Mouse (Mus musculus) forebrain, postnatal 0 days (tissue): ENCODE measurements around the gene Nelfb. TPM values are rescaled to one million over a fixed set of nuclear protein-coding genes. Genes with fewer than 3 reads are reported as not detected.
A peak's percentile ranks its signal among the peaks of the same experiment; 100 is the strongest.

Experiments used
- ATAC-seq: fragments of 200-750 bp; cut with Nextera tagmentation; 2 replicates; pipeline ENCODE4 v1.8.0; 2017; ENCODE audit warnings: mild to moderate bottlenecking, moderate library complexity
- DNase-seq: peaks from one replicate; pipeline ENCODE4 v3.0.0-alpha.2; 2015
- H3K27ac ChIP-seq: fragments of 300-500 bp; sonication (generic); 2 replicates; pipeline ENCODE4 v1.5.1; 2014; ENCODE audit warnings: low read depth, mild to moderate bottlenecking, antibody characterized with exemption, low read length, moderate library complexity, mixed read lengths
- H3K27me3 ChIP-seq: fragments of 300-500 bp; sonication (generic); 2 replicates; pipeline ENCODE4 v1.6.1; 2014; ENCODE audit warnings: mild to moderate bottlenecking, low read length, mixed read lengths; ENCODE audit not compliant: insufficient read depth
- H3K36me3 ChIP-seq: fragments of 300-500 bp; sonication (generic); 2 replicates; pipeline ENCODE4 v1.6.1; 2014; ENCODE audit warnings: mild to moderate bottlenecking, moderate library complexity; ENCODE audit not compliant: insufficient read depth
- H3K4me1 ChIP-seq: fragments of 300-500 bp; sonication (generic); 2 replicates; pipeline ENCODE4 v1.6.1; 2014; ENCODE audit warnings: antibody characterized with exemption; ENCODE audit not compliant: insufficient read depth
- H3K4me2 ChIP-seq: fragments of 300-500 bp; sonication (generic); 2 replicates; pipeline ENCODE4 v1.6.1; 2014; ENCODE audit warnings: low read depth, mild to moderate bottlenecking, moderate library complexity
- H3K4me3 ChIP-seq: fragments of 300-500 bp; sonication (generic); 2 replicates; pipeline ENCODE4 v1.5.1; 2014; ENCODE audit warnings: low read depth, low read length, mixed read lengths
- H3K9ac ChIP-seq: fragments of 300-500 bp; sonication (generic); 2 replicates; pipeline ENCODE4 v1.6.1; 2014; ENCODE audit warnings: mild to moderate bottlenecking
- H3K9me3 ChIP-seq: fragments of 300-500 bp; sonication (generic); 2 replicates; pipeline ENCODE4 v1.6.1; 2016; ENCODE audit warnings: low read length
- CTCF ChIP-seq: sonication (generic); IDR thresholded peaks from 2 replicates; pipeline ENCODE4 v1.5.1; 2016; ENCODE audit warnings: antibody characterized with exemption, control low read depth, low read depth
- WGBS: fragments of 180-500 bp; shearing (Covaris S2); extraction: QIAGEN DNeasy Blood & Tissue Kit; methylation state at CpG from one replicate; pipeline ENCODE4 v1.1.7; 2014; 5-methylcytosine and 5-hydroxymethylcytosine counted together
- polyA plus RNA-seq: library from polyadenylated mRNA; unstranded; fragments of >200 nt; fragmentation: Nextera tagmentation; extraction: Ambion mirVana; gene quantifications from 2 replicates; pipeline ENCODE4 v1.2.1, GENCODE M21; 2015
- total RNA-seq: library from RNA; depleted of rRNA; stranded (reverse); fragments of >200 nt; gene quantifications from 2 replicates; pipeline ENCODE4 v1.2.3, GENCODE M21; 2014

Nelfb gene
- total and polyA plus RNA-seq, 2 experiments from 2014 or later = 76.1 to 115 TPM

DNA sequence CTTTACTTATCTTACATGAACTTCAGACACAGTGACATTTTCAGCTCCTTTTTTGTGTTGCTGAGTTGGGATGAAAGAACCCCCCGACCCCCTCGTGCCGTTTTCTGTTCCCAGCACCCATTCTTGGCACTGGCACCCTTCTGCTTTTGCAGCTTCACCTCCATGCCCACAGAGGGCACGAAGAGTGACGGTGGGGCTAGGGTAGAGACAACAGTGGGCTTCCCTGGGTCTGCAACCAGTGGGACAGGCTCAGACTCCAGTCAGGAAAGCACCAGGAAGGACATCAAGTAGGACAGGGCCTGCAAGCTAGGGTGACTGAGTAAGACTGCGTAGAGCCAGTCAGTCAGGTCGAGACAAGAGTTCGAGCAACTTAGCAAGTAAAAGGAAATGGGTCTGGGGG is 29.0 kb upstream of the Nelfb start:
- Histone ChIP-seq H3K9me3 (no peaks in the 10 kb centered on the region), H3K36me3 (peaks cover 17% of the 10 kb centered on the region), H3K4me2 (peak overlapping the region; percentile 89), H3K4me3 (peak overlapping the region; percentile 70), H3K27ac (peak overlapping the region; percentile 82; the same call in 1 of the 2 replicates), H3K4me1 (peaks cover 6% of the 10 kb centered on the region), H3K27me3 (no peaks in the 10 kb centered on the region), H3K9ac (no peak overlapping the region)
- ATAC-seq (no peak; the same call in 1 of the 2 replicates), DNase-seq (no peak)
- WGBS = 46% methylated on average over 8 of the region's 8 CpGs
- no peak for TF ChIP-seq CTCF

DNA sequence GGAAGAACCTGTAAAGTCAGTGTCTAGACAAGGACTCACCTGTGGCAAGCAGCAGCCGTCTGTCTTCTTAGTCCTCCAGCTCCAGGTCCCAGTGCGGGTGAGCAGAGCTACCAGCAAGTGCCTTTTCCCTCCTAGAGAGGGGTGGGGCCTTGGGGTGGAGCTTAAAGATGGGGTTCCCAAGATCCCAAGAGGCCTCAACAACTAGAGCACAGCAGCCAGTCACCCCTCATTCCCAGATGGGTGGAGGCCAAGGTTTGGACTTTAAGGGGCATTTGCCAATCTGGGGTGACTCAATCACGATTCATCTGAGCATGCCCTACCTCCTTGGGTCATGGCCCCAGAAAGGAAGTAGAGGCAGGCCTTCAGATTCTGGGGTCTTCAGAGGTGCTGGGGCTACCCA is 28.5 kb upstream of the Nelfb start:
- Histone ChIP-seq H3K9ac (no peak overlapping the region), H3K27ac (no peak overlapping the region), H3K4me3 (no peak overlapping the region), H3K4me1 (peaks cover 6% of the 10 kb centered on the region), H3K36me3 (peaks cover 12% of the 10 kb centered on the region), H3K27me3 (no peaks in the 10 kb centered on the region), H3K9me3 (no peaks in the 10 kb centered on the region), H3K4me2 (no peak overlapping the region)
- ATAC-seq (no peak), DNase-seq (no peak)
- WGBS = 87% methylated on average over 3 of the region's 3 CpGs
- TF ChIP-seq CTCF = no peak

GRCm38 (mm10) chr2:25238106-25238505 is 26.8 kb upstream of the Nelfb start:
- Histone ChIP-seq H3K4me2 (no peak overlapping the region), H3K4me1 (peaks cover 6% of the 10 kb centered on the region), H3K9me3 (no peaks in the 10 kb centered on the region), H3K4me3 (no peak overlapping the region), H3K27me3 (no peaks in the 10 kb centered on the region; the same call in 1 of the 2 replicates), H3K9ac (no peak overlapping the region), H3K27ac (no peak overlapping the region), H3K36me3 (no peaks in the 10 kb centered on the region)
- ATAC-seq = no peak
- DNase-seq = no peak
- no peak for TF ChIP-seq CTCF

GRCm38 (mm10) chr2:25237522-25237921 is 26.2 kb upstream of the Nelfb start:
- no peak for TF ChIP-seq CTCF
- no peak for DNase-seq
- Histone ChIP-seq H3K9me3 (no peaks in the 10 kb centered on the region), H3K9ac (no peak overlapping the region), H3K4me2 (no peak overlapping the region), H3K27me3 (no peaks in the 10 kb centered on the region; the same call in 1 of the 2 replicates), H3K4me1 (peaks cover 6% of the 10 kb centered on the region), H3K36me3 (no peaks in the 10 kb centered on the region), H3K27ac (no peak overlapping the region), H3K4me3 (no peak overlapping the region)
- ATAC-seq = no peak
- 66% methylated on average over 4 of the region's 4 CpGs for WGBS

DNA sequence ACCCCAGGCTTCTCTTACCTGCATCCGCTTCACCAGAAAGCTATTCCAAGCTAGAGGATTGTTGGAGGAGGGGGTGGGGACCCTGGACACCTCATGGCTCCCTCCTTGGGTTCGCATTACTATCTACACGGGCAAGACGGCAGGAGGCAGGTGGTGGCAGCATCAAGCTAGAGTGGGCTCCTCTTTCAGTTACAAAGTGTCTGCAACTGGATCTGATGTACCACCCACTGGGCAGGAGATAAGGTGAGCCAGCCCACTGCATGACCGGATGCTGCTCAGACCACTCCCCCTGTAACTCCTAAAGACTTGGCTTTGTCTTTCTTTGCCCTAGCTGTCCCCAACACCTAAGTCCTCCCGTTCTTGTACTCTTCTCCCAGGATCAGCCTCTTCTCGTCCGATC is 25.3 kb upstream of the Nelfb start, which contains the start of gene Rnf224:
Gene Rnf224 (minus strand): TSS at position 174 of the 400 bp plus-strand sequence.
- ATAC-seq (no peak), DNase-seq (no peak)
- 45% methylated on average over 8 of the region's 8 CpGs for WGBS
- no peaks in the 10 kb centered on the region for H3K9me3 ChIP-seq
- H3K36me3 ChIP-seq = no peaks in the 10 kb centered on the region
- no peak for TF ChIP-seq CTCF
- H3K4me3 ChIP-seq = no peak within 1 kb of the TSS
- no peak within 1 kb of the TSS for H3K27ac ChIP-seq
- peaks cover 5% of the 10 kb centered on the region for H3K4me1 ChIP-seq
- no peak within 1 kb of the TSS for H3K4me2 ChIP-seq
- no peak within 1 kb of the TSS for H3K9ac ChIP-seq
- H3K27me3 ChIP-seq = no peaks in the 10 kb centered on the region; the same call in 1 of the 2 replicates

DNA sequence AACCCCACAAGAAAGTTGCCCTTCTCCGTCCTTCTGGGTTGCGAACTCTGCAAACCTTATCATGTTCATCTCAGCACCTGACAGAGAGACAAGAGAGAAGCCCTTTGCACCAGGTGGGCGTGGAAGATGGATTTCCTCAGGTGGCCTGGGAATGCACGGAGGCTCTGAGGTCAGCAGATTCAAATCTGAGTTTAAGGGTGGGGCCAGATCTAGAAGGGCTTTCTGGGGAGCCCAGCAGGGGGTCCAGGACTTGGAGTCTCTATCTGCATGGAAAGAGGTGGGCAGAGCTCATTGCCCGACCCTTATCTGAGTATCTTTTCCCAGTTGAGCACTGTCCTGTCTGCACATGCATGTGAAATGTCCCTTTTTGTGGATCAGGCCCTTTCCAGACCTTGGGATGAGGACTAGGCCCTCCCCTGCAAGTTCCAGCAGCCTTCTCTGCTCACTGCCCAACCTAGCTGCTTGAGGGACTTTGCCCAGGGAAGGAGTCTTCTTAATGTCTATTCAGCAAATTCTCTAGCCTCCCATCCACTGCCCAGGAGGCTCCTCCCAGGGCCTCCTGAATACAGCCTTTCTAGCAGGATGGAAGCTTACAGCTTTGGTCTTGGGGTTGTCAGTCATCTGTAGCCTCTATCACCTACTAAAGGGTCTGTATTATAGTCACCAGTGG is 23.4 kb upstream of the Nelfb start:
- WGBS = 87% methylated on average over 5 of the region's 5 CpGs
- DNase-seq (no peak), ATAC-seq (no peak)
- no peak overlapping the region for H3K4me2 ChIP-seq
- H3K9me3 ChIP-seq = no peaks in the 10 kb centered on the region
- H3K4me1 ChIP-seq = no peaks in the 10 kb centered on the region
- TF ChIP-seq CTCF = no peak
- no peak overlapping the region for H3K9ac ChIP-seq
- no peaks in the 10 kb centered on the region for H3K36me3 ChIP-seq
- no peak overlapping the region for H3K27ac ChIP-seq
- H3K4me3 ChIP-seq = no peak overlapping the region
- no peaks in the 10 kb centered on the region; the same call in 1 of the 2 replicates for H3K27me3 ChIP-seq

DNA sequence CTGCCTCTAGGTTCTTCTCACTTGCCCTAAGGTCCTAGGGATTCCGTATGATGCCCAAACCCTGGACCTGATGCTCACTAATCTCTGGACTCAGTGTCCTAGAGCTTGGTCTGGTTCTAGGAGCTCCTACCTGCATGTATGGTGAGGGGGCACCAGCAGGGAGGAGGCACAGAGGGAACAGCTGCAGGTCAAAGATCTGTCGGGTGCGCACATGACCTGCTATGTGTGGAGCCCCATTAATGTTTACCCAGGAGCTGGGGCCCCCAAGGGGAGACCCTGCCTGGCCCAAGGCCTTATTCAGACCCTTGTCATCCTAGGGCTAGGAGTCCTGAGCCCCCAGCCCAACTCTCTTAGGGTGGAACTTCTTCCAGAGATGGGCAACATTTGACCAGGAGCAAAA is 22.8 kb upstream of the Nelfb start, which contains the start of gene Slc34a3:
Gene Slc34a3 (minus strand): TSS at position 315 of the 400 bp plus-strand sequence.
- WGBS = 87% methylated on average over 3 of the region's 3 CpGs
- TF ChIP-seq CTCF = no peak
- H3K4me1 ChIP-seq = peaks cover 2% of the 10 kb centered on the region; the same call in 1 of the 2 replicates
- no peak within 1 kb of the TSS for H3K4me2 ChIP-seq
- no peaks in the 10 kb centered on the region for H3K9me3 ChIP-seq
- DNase-seq (no peak), ATAC-seq (no peak)
- H3K4me3 ChIP-seq = no peak within 1 kb of the TSS
- no peaks in the 10 kb centered on the region; the same call in 1 of the 2 replicates for H3K27me3 ChIP-seq
- no peaks in the 10 kb centered on the region for H3K36me3 ChIP-seq
- H3K9ac ChIP-seq = no peak within 1 kb of the TSS
- H3K27ac ChIP-seq = no peak within 1 kb of the TSS
